Mouse (Mus musculus) MEL (cell line): Measurements from ENCODE around the gene Atp10a. TPM values are rescaled to one million over a fixed set of nuclear protein-coding genes. Genes with fewer than 3 reads are reported as not detected.

Experiments
- DNase-seq: peaks from one replicate; pipeline ENCODE4 v3.0.0; 2011; ENCODE audit warnings: low read depth, low spot score
- H3K27ac ChIP-seq: 2 replicates; pipeline ENCODE4 v1.5.1; 2012; ENCODE audit warnings: low read depth, mild to moderate bottlenecking, control low read depth, low read length, moderate library complexity; ENCODE audit not compliant: control insufficient read depth
- H3K27me3 ChIP-seq, 2 experiments: fragments of 150-350 bp in 1 of 2; sonication (generic) in 1 of 2; 2 replicates each; pipeline ENCODE4 v1.6.1; 2012; ENCODE audit warnings: low read length in 2 of 2, mild to moderate bottlenecking in 2 of 2, improper control_type of control experiment in 1 of 2, moderate library complexity in 1 of 2; ENCODE audit not compliant: insufficient read depth in 2 of 2, control insufficient read depth in 1 of 2
- H3K36me3 ChIP-seq, 2 experiments: 2 replicates each; pipeline ENCODE4 v1.6.1; 2012 to 2014; ENCODE audit warnings: low read length in 2 of 2, improper control_type of control experiment in 1 of 2, inconsistent platforms in 1 of 2, mild to moderate bottlenecking in 1 of 2; ENCODE audit not compliant: insufficient read depth in 2 of 2, control insufficient read depth in 1 of 2
- H3K4me1 ChIP-seq, 2 experiments: fragments of 150-350 bp in 1 of 2; sonication (generic) in 1 of 2; 2 replicates each; pipeline ENCODE4 v1.6.1; 2012; ENCODE audit warnings: low read length in 2 of 2, improper control_type of control experiment in 1 of 2, mild to moderate bottlenecking in 1 of 2; ENCODE audit not compliant: insufficient read depth in 2 of 2, control insufficient read depth in 1 of 2
- H3K4me3 ChIP-seq, 2 experiments: fragments of 150-350 bp in 1 of 2; sonication (generic) in 1 of 2; 2 replicates each; pipeline ENCODE4 v1.5.1; 2012; ENCODE audit warnings: low read depth in 2 of 2, low read length in 2 of 2, mild to moderate bottlenecking in 2 of 2, moderate library complexity in 2 of 2, control low read depth in 1 of 2, improper control_type of control experiment in 1 of 2; ENCODE audit not compliant: control insufficient read depth in 1 of 2, insufficient read depth in 1 of 2
- H3K79me2 ChIP-seq: 2 replicates; pipeline ENCODE4 v1.6.1; 2012; ENCODE audit warnings: mild to moderate bottlenecking, low read length, moderate library complexity; ENCODE audit not compliant: control insufficient read depth, poor library complexity, insufficient read depth
- H3K9ac ChIP-seq: 2 replicates; pipeline ENCODE4 v1.6.1; 2012; ENCODE audit warnings: low read depth, mild to moderate bottlenecking, control low read depth, low read length, moderate library complexity; ENCODE audit not compliant: control insufficient read depth, poor library complexity, severe bottlenecking
- H3K9me3 ChIP-seq: fragments of 150-350 bp; sonication (generic); replicated peaks from 2 replicates; pipeline ENCODE4 v1.6.1; 2012; ENCODE audit warnings: mild to moderate bottlenecking, low read length, improper control_type of control experiment, moderate library complexity; ENCODE audit not compliant: insufficient read depth
- BHLHE40 ChIP-seq: IDR thresholded peaks from 2 replicates; pipeline ENCODE4 v1.6.1; 2012; ENCODE audit warnings: low read depth, mild to moderate bottlenecking, inconsistent platforms, low read length, improper control_type of control experiment, borderline replicate concordance
- CHD2 ChIP-seq: IDR thresholded peaks from 2 replicates; pipeline ENCODE4 v1.6.1; 2011; ENCODE audit warnings: low read length, improper control_type of control experiment
- CTCF ChIP-seq, 3 experiments: IDR thresholded peaks in 2 of 3; conservative IDR thresholded peaks in 1 of 3; 2 replicates each; pipeline ENCODE4 v1.5.1; 2011 to 2012; ENCODE audit warnings: low read length in 3 of 3, low read depth in 2 of 3, mild to moderate bottlenecking in 2 of 3, improper control_type of control experiment in 1 of 3, inconsistent platforms in 1 of 3, mixed read lengths in 1 of 3, moderate library complexity in 1 of 3; ENCODE audit not compliant: control insufficient read depth in 1 of 3, insufficient read depth in 1 of 3, poor library complexity in 1 of 3, severe bottlenecking in 1 of 3
- E2F4 ChIP-seq: IDR thresholded peaks from 2 replicates; pipeline ENCODE4 v1.6.1; 2011; ENCODE audit warnings: low read depth, low read length, improper control_type of control experiment, borderline replicate concordance
- GATA1 ChIP-seq: IDR thresholded peaks from 2 replicates; pipeline ENCODE4 v1.6.1; 2011; ENCODE audit warnings: low read depth, low read length, improper control_type of control experiment
- HCFC1 ChIP-seq: IDR thresholded peaks from 2 replicates; pipeline ENCODE4 v1.6.1; 2012; ENCODE audit warnings: low read depth, mild to moderate bottlenecking, inconsistent platforms, low read length, improper control_type of control experiment, moderate library complexity
- JUND ChIP-seq: IDR thresholded peaks from 2 replicates; pipeline ENCODE4 v1.6.1; 2011; ENCODE audit warnings: low read depth, mild to moderate bottlenecking, improper control_type of control experiment, low read length
- KAT2A ChIP-seq: conservative IDR thresholded peaks from 2 replicates; pipeline ENCODE4 v1.6.1; 2012; ENCODE audit warnings: low read depth, low read length, improper control_type of control experiment, inconsistent platforms
- MAX ChIP-seq: IDR thresholded peaks from 2 replicates; pipeline ENCODE4 v1.6.1; 2011; ENCODE audit warnings: low read length, improper control_type of control experiment
- MEF2A ChIP-seq: IDR thresholded peaks from 2 replicates; pipeline ENCODE4 v1.6.1; 2014; ENCODE audit warnings: low read depth, mild to moderate bottlenecking, inconsistent platforms, low read length, improper control_type of control experiment; ENCODE audit not compliant: poor library complexity, insufficient replicate concordance, severe bottlenecking; ENCODE audit errors: extremely low read depth
- MYB ChIP-seq: IDR thresholded peaks from 2 replicates; pipeline ENCODE4 v1.6.1; 2011; ENCODE audit warnings: mild to moderate bottlenecking, low read depth, low read length, improper control_type of control experiment
- MYC ChIP-seq: IDR thresholded peaks from 2 replicates; pipeline ENCODE4 v1.6.1; 2011; ENCODE audit warnings: low read depth, mild to moderate bottlenecking, low read length, improper control_type of control experiment, moderate library complexity
- POLR2A ChIP-seq, 2 experiments: IDR thresholded peaks; 2 replicates each; pipeline ENCODE4 v1.6.1; 2011 to 2012; ENCODE audit warnings: low read length in 2 of 2, mild to moderate bottlenecking in 2 of 2, control low read depth in 1 of 2, improper control_type of control experiment in 1 of 2, low read depth in 1 of 2, moderate library complexity in 1 of 2; ENCODE audit not compliant: control insufficient read depth in 1 of 2, insufficient read depth in 1 of 2, poor library complexity in 1 of 2
- POLR2AphosphoS2 ChIP-seq: IDR thresholded peaks from 2 replicates; pipeline ENCODE4 v1.6.1; 2011; ENCODE audit warnings: low read length, improper control_type of control experiment
- POLR2AphosphoS5 ChIP-seq: IDR thresholded peaks from 2 replicates; pipeline ENCODE4 v1.6.1; 2012; ENCODE audit warnings: low read depth, borderline replicate concordance, mild to moderate bottlenecking, inconsistent platforms, low read length, moderate library complexity, mixed read lengths
- RAD21 ChIP-seq: IDR thresholded peaks from 2 replicates; pipeline ENCODE4 v1.6.1; 2011; ENCODE audit warnings: mild to moderate bottlenecking, low read depth, low read length, improper control_type of control experiment
- SIN3A ChIP-seq: IDR thresholded peaks from 2 replicates; pipeline ENCODE4 v1.6.1; 2012; ENCODE audit warnings: low read length, improper control_type of control experiment, inconsistent platforms
- SMC3 ChIP-seq: IDR thresholded peaks from 2 replicates; pipeline ENCODE4 v1.6.1; 2011; ENCODE audit warnings: low read depth, low read length, improper control_type of control experiment
- TAL1 ChIP-seq: IDR thresholded peaks from 2 replicates; pipeline ENCODE4 v1.6.1; 2012; ENCODE audit warnings: mild to moderate bottlenecking, inconsistent platforms, low read length, moderate library complexity, mixed read lengths
- ZNF384 ChIP-seq: IDR thresholded peaks from 2 replicates; pipeline ENCODE4 v1.6.1; 2012; ENCODE audit warnings: low read depth, mild to moderate bottlenecking, inconsistent platforms, low read length, improper control_type of control experiment
- polyA plus RNA-seq, 2 experiments: library from polyadenylated mRNA; stranded (reverse) in 1 of 2; unstranded in 1 of 2; fragments of >175 nt in 1 of 2; fragments of >200 nt in 1 of 2; gene quantifications; 2 replicates each; pipeline versions ENCODE4 v1.2.1 to v1.2.4; 2012; ENCODE audit warnings: low replicate concordance in 2 of 2, low read depth in 1 of 2; ENCODE audit not compliant: insufficient read length in 2 of 2, insufficient read depth in 1 of 2, missing spikeins in 1 of 2
- total RNA-seq: library from RNA; depleted of rRNA; stranded (reverse); fragments of 300-350 nt; gene quantifications from 2 replicates; pipeline ENCODE4 v1.2.3, GENCODE M21; 2012

The Atp10a gene
- total and polyA plus RNA-seq, 3 experiments = not detected

DNA sequence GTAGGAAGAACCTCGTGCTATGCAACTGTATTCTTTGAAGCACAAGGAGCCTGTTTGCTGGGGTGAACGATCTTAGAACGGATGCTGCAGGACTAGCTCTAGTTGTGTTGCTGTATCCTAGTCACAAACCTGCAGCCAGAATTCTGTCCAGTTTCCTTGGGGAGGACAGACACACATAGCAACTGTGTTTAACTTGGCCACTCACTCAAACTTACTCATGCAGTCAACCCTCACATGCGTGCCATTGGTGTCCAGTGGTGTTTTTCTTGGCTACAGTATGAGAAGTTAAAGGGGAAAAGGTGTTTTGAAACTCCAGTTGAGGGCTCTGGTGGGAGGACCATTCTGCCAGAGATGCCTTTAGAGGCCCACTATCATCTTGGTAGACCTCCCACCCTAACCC is 98.6 kb downstream of the Atp10a start:
- H3K36me3 ChIP-seq = no peaks in the 10 kb centered on the region
- no peak overlapping the region for H3K4me3 ChIP-seq
- TF ChIP-seq CHD2 (no peak), RAD21 (no peak)
- no peaks in the 10 kb centered on the region for H3K4me1 ChIP-seq
- H3K9me3 ChIP-seq = no peaks in the 10 kb centered on the region
- no peak overlapping the region for H3K9ac ChIP-seq
- no peaks in the 10 kb centered on the region for H3K27me3 ChIP-seq
- no peak for DNase-seq
- no peak overlapping the region for H3K27ac ChIP-seq
- no peaks in the 10 kb centered on the region for H3K79me2 ChIP-seq

DNA sequence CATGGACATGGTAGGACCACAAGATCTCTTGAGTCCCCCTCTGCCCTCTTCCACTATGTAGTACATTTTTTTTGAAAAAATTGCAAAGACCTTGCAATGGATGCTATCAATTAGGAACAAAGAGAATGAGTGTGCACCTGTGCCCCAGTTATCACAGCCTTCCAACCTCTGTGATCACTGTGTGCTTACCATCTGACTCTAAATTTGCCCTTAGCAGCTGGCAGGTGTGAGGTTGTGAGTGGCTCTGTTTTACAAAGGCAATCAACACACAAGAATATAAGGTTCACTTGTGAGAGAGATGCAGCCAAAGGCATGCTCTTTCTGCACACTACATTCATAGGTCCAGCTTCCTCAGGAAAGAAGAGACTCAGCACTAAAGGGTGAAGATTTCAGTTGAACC is 99.1 kb downstream of the Atp10a start:
- H3K9me3 ChIP-seq = no peaks in the 10 kb centered on the region
- no peak overlapping the region for H3K9ac ChIP-seq
- H3K27me3 ChIP-seq = no peaks in the 10 kb centered on the region
- H3K36me3 ChIP-seq = no peaks in the 10 kb centered on the region
- no peaks in the 10 kb centered on the region for H3K79me2 ChIP-seq
- TF ChIP-seq POLR2AphosphoS5 (no peak), MEF2A (no peak), MAX (no peak), RAD21 (no peak), POLR2A (IDR thresholded peaks at IDR 0.05; ENCODE audit: control insufficient read depth in 1 of 2, insufficient read depth in 1 of 2, low read depth in 1 of 2, low read length in 2 of 2, poor library complexity in 1 of 2) (no peak), BHLHE40 (no peak), MYB (no peak), POLR2AphosphoS2 (no peak), JUND (no peak), MYC (no peak), TAL1 (no peak), SIN3A (no peak)
- H3K4me3 ChIP-seq = no peak overlapping the region
- DNase-seq = no peak
- no peak overlapping the region for H3K27ac ChIP-seq
- H3K4me1 ChIP-seq = no peaks in the 10 kb centered on the region

GRCm38 (mm10) chr7:58755846-58756245 is 99.9 kb downstream of the Atp10a start:
- Histone ChIP-seq H3K9ac (no peak overlapping the region), H3K79me2 (no peaks in the 10 kb centered on the region), H3K9me3 (no peaks in the 10 kb centered on the region), H3K36me3 (no peaks in the 10 kb centered on the region), H3K27ac (no peak overlapping the region), H3K4me1 (no peaks in the 10 kb centered on the region), H3K4me3 (no peak overlapping the region), H3K27me3 (no peaks in the 10 kb centered on the region)
- TF ChIP-seq CTCF (IDR thresholded peaks at IDR 0.05 in 2 of 3, conservative IDR thresholded peaks at IDR 0.05 in 1 of 3; ENCODE audit: control insufficient read depth in 1 of 3, insufficient read depth in 1 of 3, low read depth in 2 of 3, low read length in 3 of 3, poor library complexity in 1 of 3, severe bottlenecking in 1 of 3) (no peak), POLR2AphosphoS2 (no peak), KAT2A (no peak), E2F4 (no peak), ZNF384 (no peak), HCFC1 (no peak), MAX (no peak), SMC3 (no peak), POLR2A (IDR thresholded peaks at IDR 0.05; ENCODE audit: control insufficient read depth in 1 of 2, insufficient read depth in 1 of 2, low read depth in 1 of 2, low read length in 2 of 2, poor library complexity in 1 of 2) (no peak), MYC (no peak), TAL1 (no peak), GATA1 (no peak)
- no peak for DNase-seq
